ENCODE assay signal across 8 mouse cellular contexts in genomic region chr9:121671300-121671699, GRCm38 (mm10). TPM values are rescaled to one million over a fixed set of nuclear protein-coding genes. Genes with fewer than 3 reads are reported as not detected.
DNase-seq lines count a peak whose midpoint lies in the region; ATAC-seq and TF ChIP-seq lines count a peak whose summit lies in the region.

No protein-coding gene starts in this region.

- no peaks in the 10 kb centered on the region for H3K36me3 ChIP-seq in midbrain, embryonic 11.5 days (ENCODE audit: control insufficient read depth, insufficient read depth, low read length)
- H3K36me3 ChIP-seq in midbrain, embryonic 13.5 days: no peaks in the 10 kb centered on the region
- no peaks in the 10 kb centered on the region for H3K36me3 ChIP-seq in stomach, postnatal 0 days (ENCODE audit: control insufficient read depth, insufficient read depth, low read length)

- peak; percentile 83 for TF ChIP-seq CTCF in stomach, postnatal 0 days (IDR thresholded peaks at IDR 0.05; ENCODE audit: low read depth)

- ATAC-seq in CD4-positive, CD25-positive, alpha-beta regulatory T cell, adult 4 months: no peak
- peak; percentile 31; the same call in 1 of the 2 replicates for ATAC-seq in midbrain, embryonic 11.5 days (ENCODE audit: low FRiP score)
- ATAC-seq in midbrain, embryonic 13.5 days: no peak; the same call in 1 of the 2 replicates
- no peak; the same call in 1 of the 2 replicates for ATAC-seq in stomach, postnatal 0 days (ENCODE audit: low FRiP score, low TSS enrichment)

- peaks cover 6% of the 10 kb centered on the region for H3K27me3 ChIP-seq in midbrain, embryonic 11.5 days (ENCODE audit: control insufficient read depth, insufficient read depth, low read length)
- H3K27me3 ChIP-seq in midbrain, embryonic 13.5 days: peaks cover 30% of the 10 kb centered on the region
- H3K27me3 ChIP-seq in stomach, postnatal 0 days (ENCODE audit: control insufficient read depth, insufficient read depth, low read length): no peaks in the 10 kb centered on the region

- no peak overlapping the region for H3K9ac ChIP-seq in midbrain, embryonic 11.5 days (ENCODE audit: low read length)
- no peak overlapping the region for H3K9ac ChIP-seq in midbrain, embryonic 13.5 days (replicated peaks)
- no peak overlapping the region for H3K9ac ChIP-seq in stomach, postnatal 0 days (ENCODE audit: low read length)

- no peak for TF ChIP-seq EP300 in stomach, postnatal 0 days (optimal IDR thresholded peaks at IDR 0.05)

- H3K9me3 ChIP-seq in midbrain, embryonic 11.5 days (ENCODE audit: control insufficient read depth, low read length): no peaks in the 10 kb centered on the region
- no peaks in the 10 kb centered on the region for H3K9me3 ChIP-seq in midbrain, embryonic 13.5 days
- H3K9me3 ChIP-seq in stomach, postnatal 0 days (ENCODE audit: control insufficient read depth, low read length): no peaks in the 10 kb centered on the region

- H3K27ac ChIP-seq in midbrain, embryonic 11.5 days (ENCODE audit: low read depth, low read length): no peak overlapping the region
- no peak overlapping the region for H3K27ac ChIP-seq in midbrain, embryonic 13.5 days
- H3K27ac ChIP-seq in stomach, postnatal 0 days (replicated peaks): no peak overlapping the region

- WGBS in midbrain, embryonic 11.5 days: 24% methylated on average over 7 of the region's 7 CpGs
- WGBS in midbrain, embryonic 13.5 days: 21% methylated on average over 7 of the region's 7 CpGs
- 32% methylated on average over 7 of the region's 7 CpGs for WGBS in stomach, postnatal 0 days

- intact Hi-C loops in gastrocnemius, postnatal 14 days (cut with DNase I; ENCODE audit: low total_unique reads): no loop called here

- DNase-seq in CD4-positive, CD25-positive, alpha-beta regulatory T cell, adult 2 months (ENCODE audit: low read depth, low spot score): peak; percentile 77
- DNase-seq in midbrain, embryonic 11.5 days (ENCODE audit: low spot score, missing footprints): peak; percentile 92
- peak; percentile 26 for DNase-seq in c-Kit-negative CD71-positive TER-119-positive erythroid progenitor cells, embryonic 14.5 days (ENCODE audit: low read depth, low spot score)
- DNase-seq in gastrocnemius, postnatal 14 days: peak; percentile 40
- DNase-seq in lung, adult 18-20 months: peak; percentile 59 to 75
- peak; percentile 44 for DNase-seq in stomach, postnatal 0 days (ENCODE audit: low spot score)

- no peak overlapping the region for H3K4me3 ChIP-seq in midbrain, embryonic 11.5 days (ENCODE audit: low read depth, low read length)
- H3K4me3 ChIP-seq in midbrain, embryonic 13.5 days (replicated peaks): no peak overlapping the region
- H3K4me3 ChIP-seq in stomach, postnatal 0 days (ENCODE audit: low read depth, low read length): no peak overlapping the region

- H3K4me2 ChIP-seq in midbrain, embryonic 11.5 days: no peak overlapping the region
- H3K4me2 ChIP-seq in midbrain, embryonic 13.5 days (replicated peaks): no peak overlapping the region
- H3K4me2 ChIP-seq in stomach, postnatal 0 days (replicated peaks; ENCODE audit: low read depth): no peak overlapping the region

- H3K4me1 ChIP-seq in midbrain, embryonic 11.5 days (ENCODE audit: control insufficient read depth, insufficient read depth, low read length): peaks cover 18% of the 10 kb centered on the region
- H3K4me1 ChIP-seq in midbrain, embryonic 13.5 days (replicated peaks): peaks cover 38% of the 10 kb centered on the region
- 0 out of 2 replicates have a peak, but pooled peaks cover 2% of the 10 kb centered on the region for H3K4me1 ChIP-seq in stomach, postnatal 0 days (replicated peaks; ENCODE audit: control insufficient read depth, insufficient read depth)

RNA-seq across cellular contexts. Expression of gene Vipr1, which starts 28.8 kb away (rescaled TPM):
- 1 to 10 TPM; 1.3 to 2.0 TPM for polyA plus RNA-seq in CD4-positive, CD25-positive, alpha-beta regulatory T cell, adult 4 months (2017; shearing (Covaris generic))
- polyA plus RNA-seq in midbrain, embryonic 11.5 days (2014; fragmentation: Nextera tagmentation; extraction: Ambion mirVana): 0.41 and 0.44 TPM in 2 replicates
- 0.43 and 0.48 TPM in 2 replicates for polyA plus RNA-seq in midbrain, embryonic 13.5 days (2015; fragmentation: Nextera tagmentation; extraction: Ambion mirVana)
- total RNA-seq in gastrocnemius, postnatal 14 days (2021): 1 to 10 TPM; 1.1 to 1.2 TPM
- polyA plus RNA-seq in stomach, postnatal 0 days (2015; fragmentation: Nextera tagmentation; extraction: Ambion mirVana): 0.47 and 0.51 TPM in 2 replicates

RNA-seq across cellular contexts. Expression of gene Lyzl4, which starts 29.4 kb away (rescaled TPM):
- polyA plus RNA-seq in CD4-positive, CD25-positive, alpha-beta regulatory T cell, adult 4 months (2017; shearing (Covaris generic)): not detected
- polyA plus RNA-seq in midbrain, embryonic 11.5 days (2014; fragmentation: Nextera tagmentation; extraction: Ambion mirVana): 0.22 TPM in 1 of 2 replicates, not detected in the other
- 0.24 TPM in 1 of 2 replicates, not detected in the other for polyA plus RNA-seq in midbrain, embryonic 13.5 days (2015; fragmentation: Nextera tagmentation; extraction: Ambion mirVana)
- under 1 TPM in 1 of 2 experiments, not detected in 1; 0.45 TPM for total RNA-seq in gastrocnemius, postnatal 14 days (2021)
- 0.15 and 0.21 TPM in 2 replicates for polyA plus RNA-seq in stomach, postnatal 0 days (2015; fragmentation: Nextera tagmentation; extraction: Ambion mirVana)

RNA-seq across cellular contexts. Expression of gene Sec22c, which starts 34.0 kb away (rescaled TPM):
- 10 to 100 TPM; 17.6 to 32.9 TPM for polyA plus RNA-seq in CD4-positive, CD25-positive, alpha-beta regulatory T cell, adult 4 months (2017; shearing (Covaris generic))
- 16.9 and 18.2 TPM in 2 replicates for polyA plus RNA-seq in midbrain, embryonic 11.5 days (2014; fragmentation: Nextera tagmentation; extraction: Ambion mirVana)
- 31.1 and 36.1 TPM in 2 replicates for polyA plus RNA-seq in midbrain, embryonic 13.5 days (2015; fragmentation: Nextera tagmentation; extraction: Ambion mirVana)
- 1 to 10 TPM; 3.1 to 6.1 TPM for total RNA-seq in gastrocnemius, postnatal 14 days (2021)
- polyA plus RNA-seq in stomach, postnatal 0 days (2015; fragmentation: Nextera tagmentation; extraction: Ambion mirVana): 5.0 and 6.8 TPM in 2 replicates

RNA-seq across cellular contexts. Expression of gene Ss18l2, which starts 38.8 kb away (rescaled TPM):
- polyA plus RNA-seq in CD4-positive, CD25-positive, alpha-beta regulatory T cell, adult 4 months (2017; shearing (Covaris generic)): 10 to 100 TPM; 50.7 to 52.2 TPM
- polyA plus RNA-seq in midbrain, embryonic 11.5 days (2014; fragmentation: Nextera tagmentation; extraction: Ambion mirVana): 100 and 106 TPM in 2 replicates
- polyA plus RNA-seq in midbrain, embryonic 13.5 days (2015; fragmentation: Nextera tagmentation; extraction: Ambion mirVana): 146 TPM in 2 replicates
- total RNA-seq in gastrocnemius, postnatal 14 days (2021): 10 to 100 TPM; 89.3 to 93.6 TPM
- polyA plus RNA-seq in stomach, postnatal 0 days (2015; fragmentation: Nextera tagmentation; extraction: Ambion mirVana): 106 and 119 TPM in 2 replicates

RNA-seq across cellular contexts. Expression of gene Nktr, which starts 47.7 kb away (rescaled TPM):
- 100 to 1,000 TPM; 104 to 128 TPM for polyA plus RNA-seq in CD4-positive, CD25-positive, alpha-beta regulatory T cell, adult 4 months (2017; shearing (Covaris generic))
- polyA plus RNA-seq in midbrain, embryonic 11.5 days (2014; fragmentation: Nextera tagmentation; extraction: Ambion mirVana): 61.6 and 70.4 TPM in 2 replicates
- 69.0 and 71.1 TPM in 2 replicates for polyA plus RNA-seq in midbrain, embryonic 13.5 days (2015; fragmentation: Nextera tagmentation; extraction: Ambion mirVana)
- total RNA-seq in gastrocnemius, postnatal 14 days (2021): 10 to 100 TPM; 24.2 to 29.9 TPM
- polyA plus RNA-seq in stomach, postnatal 0 days (2015; fragmentation: Nextera tagmentation; extraction: Ambion mirVana): 27.7 and 32.0 TPM in 2 replicates

Comparison
In these comparisons a context has a peak if more than half of its experiments do, and no peak if none do; other contexts are left out.
1. DNase-seq: peak in every context shown above with its lines; median percentile 92 in midbrain, embryonic 11.5 days; 77 in CD4-positive, CD25-positive, alpha-beta regulatory T cell, adult 2 months; 67 in lung, adult 18-20 months; 44 in stomach, postnatal 0 days; 40 in gastrocnemius, postnatal 14 days; 26 in c-Kit-negative CD71-positive TER-119-positive erythroid progenitor cells, embryonic 14.5 days.